Mouse (Mus musculus) liver, embryonic 11.5 days (tissue): ENCODE data around the gene Lyl1. TPM values are rescaled to one million over a fixed set of nuclear protein-coding genes. Genes with fewer than 3 reads are reported as not detected.

Experiments
- ATAC-seq: fragments of 200-750 bp; cut with Nextera tagmentation; replicated peaks from 2 replicates; pipeline ENCODE4 v1.8.0; 2017; ENCODE audit warnings: moderate number of reproducible peaks, mild to moderate bottlenecking, moderate TSS enrichment, moderate library complexity; ENCODE audit not compliant: low FRiP score
- DNase-seq: peaks from one replicate; pipeline ENCODE4 v3.0.0-alpha.2; 2017; ENCODE audit warnings: low spot score
- H3K27ac ChIP-seq: fragments of 300-500 bp; sonication (generic); 2 replicates; pipeline ENCODE4 v1.5.1; 2014; ENCODE audit warnings: mild to moderate bottlenecking, low read depth, low read length, control low read depth
- H3K27me3 ChIP-seq: fragments of 300-500 bp; sonication (generic); replicated peaks from 2 replicates; pipeline ENCODE4 v1.6.1; 2014; ENCODE audit warnings: low read length, mixed read lengths; ENCODE audit not compliant: control insufficient read depth, insufficient read depth
- H3K36me3 ChIP-seq: fragments of 300-500 bp; sonication (generic); 2 replicates; pipeline ENCODE4 v1.6.1; 2014; ENCODE audit warnings: mild to moderate bottlenecking, low read length, moderate library complexity, mixed read lengths; ENCODE audit not compliant: control insufficient read depth, insufficient read depth
- H3K4me1 ChIP-seq: fragments of 300-500 bp; sonication (generic); replicated peaks from 2 replicates; pipeline ENCODE4 v1.6.1; 2014; ENCODE audit warnings: low read length, mixed read lengths; ENCODE audit not compliant: control insufficient read depth, insufficient read depth
- H3K4me2 ChIP-seq: fragments of 300-500 bp; sonication (generic); 2 replicates; pipeline ENCODE4 v1.6.1; 2014; ENCODE audit warnings: mild to moderate bottlenecking, control low read depth, moderate library complexity
- H3K4me3 ChIP-seq: fragments of 300-500 bp; sonication (generic); 2 replicates; pipeline ENCODE4 v1.5.1; 2014; ENCODE audit warnings: low read depth, low read length, control low read depth
- H3K9ac ChIP-seq: fragments of 300-500 bp; sonication (generic); 2 replicates; pipeline ENCODE4 v1.6.1; 2014; ENCODE audit warnings: low read depth, low read length, control low read depth
- H3K9me3 ChIP-seq: fragments of 300-500 bp; sonication (generic); 2 replicates; pipeline ENCODE4 v1.6.1; 2016; ENCODE audit warnings: low read length, inconsistent platforms, mixed read lengths; ENCODE audit not compliant: control insufficient read depth
- WGBS: fragments of 180-500 bp; shearing (Covaris S2); extraction: QIAGEN DNeasy Blood & Tissue Kit; methylation state at CpG from one replicate; pipeline ENCODE4 v1.1.7; 2014; 5-methylcytosine and 5-hydroxymethylcytosine counted together
- polyA plus RNA-seq: library from polyadenylated mRNA; unstranded; fragments of >200 nt; fragmentation: Nextera tagmentation; extraction: Ambion mirVana; gene quantifications from 2 replicates; pipeline ENCODE4 v1.2.1, GENCODE M21; 2014

Lyl1 gene
- polyA plus RNA-seq, result 67.9 and 68.6 TPM in 2 replicates

GRCm38 (mm10) chr8:84700941-84701911, at the start of gene Lyl1:
Gene Lyl1 (plus strand): TSS chr8:84701457.
- ATAC-seq, result peak; percentile 87

GRCm38 (mm10) chr8:84653092-84653631, 48.1 kb upstream of the Lyl1 start:
- peaks cover 40% of the 10 kb centered on the region for H3K4me1 ChIP-seq
- no peaks in the 10 kb centered on the region for H3K9me3 ChIP-seq
- no peak overlapping the region for H3K4me2 ChIP-seq
- no peak overlapping the region for H3K4me3 ChIP-seq
- no peak for ATAC-seq
- H3K27me3 ChIP-seq, result no peaks in the 10 kb centered on the region
- DNase-seq, result no peak
- H3K9ac ChIP-seq, result no peak overlapping the region
- WGBS, result 64% methylated on average over 9 of the region's 9 CpGs
- no peak overlapping the region for H3K27ac ChIP-seq
- no peaks in the 10 kb centered on the region for H3K36me3 ChIP-seq

More at GRCm38 (mm10) chr8:84700941-84701911, at the start of gene Lyl1:
- Histone ChIP-seq H3K27me3 (peaks cover 18% of the 10 kb centered on the region), H3K4me3 (peak within 1 kb of the TSS; percentile 66), H3K9me3 (no peaks in the 10 kb centered on the region), H3K4me1 (peaks cover 53% of the 10 kb centered on the region), H3K9ac (peak within 1 kb of the TSS; percentile 94), H3K27ac (peak within 1 kb of the TSS; percentile 94), H3K4me2 (peak within 1 kb of the TSS; percentile 74), H3K36me3 (peaks cover 33% of the 10 kb centered on the region)
- 3% methylated on average over 34 of the region's 34 CpGs for WGBS
- peak; percentile 94 for DNase-seq

GRCm38 (mm10) chr8:84654597-84654996, 46.7 kb upstream of the Lyl1 start:
- Histone ChIP-seq H3K4me3 (no peak overlapping the region), H3K4me1 (peaks cover 50% of the 10 kb centered on the region), H3K4me2 (no peak overlapping the region), H3K9ac (no peak overlapping the region), H3K27ac (peak overlapping the region; percentile 86), H3K36me3 (no peaks in the 10 kb centered on the region), H3K27me3 (no peaks in the 10 kb centered on the region), H3K9me3 (no peaks in the 10 kb centered on the region)
- whole genome bisulfite sequencing, result 39% methylated on average over 4 of the region's 4 CpGs
- DNase-seq (no peak), ATAC-seq (no peak)

DNA sequence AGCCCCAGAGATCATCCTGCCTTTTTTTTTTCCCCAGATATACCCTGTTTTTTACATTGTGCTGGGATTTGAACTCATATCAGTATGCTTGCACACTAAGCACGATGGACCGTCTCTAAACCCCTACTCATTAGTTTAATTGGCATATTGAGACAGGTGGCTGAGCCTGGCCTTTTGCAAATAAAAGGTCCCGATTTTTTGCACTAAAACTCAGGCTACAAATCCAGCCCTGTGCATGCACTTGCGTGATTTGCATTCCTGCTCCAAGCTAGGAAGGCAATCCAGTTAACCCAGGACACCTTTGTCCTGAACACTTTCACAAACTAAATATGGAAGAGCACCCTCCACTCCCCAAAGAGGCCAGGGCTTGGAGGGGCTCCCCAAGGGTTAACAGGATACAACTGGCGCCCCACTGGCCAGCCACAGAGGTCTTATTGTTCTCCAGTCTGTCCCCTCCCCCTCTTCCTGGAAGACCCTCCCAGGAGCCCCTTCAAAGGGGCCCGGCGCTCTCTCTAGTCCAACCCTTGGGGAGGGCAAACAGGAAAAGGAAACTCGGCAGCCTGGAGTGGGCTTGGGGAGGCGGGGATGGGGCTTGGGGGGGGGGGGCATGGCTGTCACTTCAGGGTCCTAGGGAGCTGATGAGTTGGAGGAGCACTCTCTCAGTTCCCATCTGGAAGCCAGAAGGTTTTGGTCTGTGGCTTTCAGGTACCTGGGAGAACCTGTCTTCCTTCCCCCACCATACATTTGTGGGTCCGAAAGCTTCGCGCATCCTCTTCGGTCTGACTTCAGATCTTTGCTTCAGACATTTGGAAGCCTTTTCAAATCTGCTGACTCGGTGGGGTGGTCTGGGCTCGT, 45.7 kb upstream of the Lyl1 start:
- ATAC-seq (0 out of 2 replicates have a peak, but pooled peaks have one; percentile 7), DNase-seq (peak; percentile 55)
- peak overlapping the region; percentile 83 for H3K4me2 ChIP-seq
- 9% methylated on average over 14 of the region's 15 CpGs for WGBS
- H3K4me3 ChIP-seq, result peak overlapping the region; percentile 46
- peak overlapping the region; percentile 86 for H3K27ac ChIP-seq
- H3K4me1 ChIP-seq, result peaks cover 54% of the 10 kb centered on the region
- no peaks in the 10 kb centered on the region for H3K36me3 ChIP-seq
- no peaks in the 10 kb centered on the region for H3K9me3 ChIP-seq
- no peaks in the 10 kb centered on the region for H3K27me3 ChIP-seq
- H3K9ac ChIP-seq, result peak overlapping the region; percentile 68

- Histone ChIP-seq H3K36me3 (no peaks in the 10 kb centered on the region), H3K4me3 (peak overlapping the region; percentile 46), H3K4me1 (peaks cover 54% of the 10 kb centered on the region), H3K27me3 (no peaks in the 10 kb centered on the region), H3K4me2 (peak overlapping the region; percentile 83), H3K9me3 (no peaks in the 10 kb centered on the region), H3K9ac (peak overlapping the region; percentile 68), H3K27ac (peak overlapping the region; percentile 86)
- peak; percentile 71 for DNase-seq
- 4% methylated on average over 10 of the region's 10 CpGs for WGBS
- no peak for ATAC-seq
Observed at GRCm38 (mm10) chr8:84656191-84656525, 45.1 kb upstream of the Lyl1 start.

DNA sequence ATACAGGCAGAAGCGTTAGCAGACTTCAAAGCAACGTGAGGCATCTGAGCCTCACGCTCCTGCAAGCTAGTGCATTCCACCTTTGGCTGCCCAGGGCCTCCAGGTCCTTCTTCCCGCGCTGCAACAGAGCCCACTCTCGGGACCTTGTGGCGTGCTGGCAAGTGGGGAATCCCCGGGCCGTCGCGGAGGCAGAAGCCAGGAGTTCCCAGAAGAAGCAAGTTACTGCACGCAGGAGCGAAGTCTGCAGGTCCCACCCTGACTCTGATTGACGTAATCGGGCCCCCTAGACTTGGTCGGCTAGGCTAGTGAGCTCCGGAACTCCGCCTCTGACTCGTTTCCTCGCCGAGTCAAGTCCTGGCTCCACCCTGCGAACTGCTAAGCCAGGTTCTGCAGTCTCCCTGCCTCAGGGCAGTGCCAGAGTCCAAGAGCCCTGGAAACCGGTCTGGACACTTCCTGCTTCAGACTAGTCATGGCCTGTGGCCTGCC, 44.6 kb upstream of the Lyl1 start:
- no peaks in the 10 kb centered on the region for H3K9me3 ChIP-seq
- no peaks in the 10 kb centered on the region for H3K36me3 ChIP-seq
- H3K9ac ChIP-seq, result peak overlapping the region; percentile 68
- WGBS, result under 1% methylated on average over 23 of the region's 23 CpGs
- H3K4me2 ChIP-seq, result peak overlapping the region; percentile 83
- H3K4me1 ChIP-seq, result peaks cover 54% of the 10 kb centered on the region
- H3K4me3 ChIP-seq, result peak overlapping the region; percentile 46
- peak overlapping the region; percentile 86 for H3K27ac ChIP-seq
- peak; percentile 80 for DNase-seq
- no peaks in the 10 kb centered on the region for H3K27me3 ChIP-seq
- peak; percentile 73 for ATAC-seq

GRCm38 (mm10) chr8:84657203-84657602, 44.1 kb upstream of the Lyl1 start:
- no peaks in the 10 kb centered on the region for H3K36me3 ChIP-seq
- ATAC-seq, result no peak

GRCm38 (mm10) chr8:84657680-84658079, 43.6 kb upstream of the Lyl1 start:
- no peak overlapping the region for H3K9ac ChIP-seq
- WGBS, result 51% methylated on average over 4 of the region's 4 CpGs
- H3K9me3 ChIP-seq, result no peaks in the 10 kb centered on the region
- ATAC-seq (no peak), DNase-seq (no peak)
- H3K4me3 ChIP-seq, result no peak overlapping the region
- peak overlapping the region; percentile 83 for H3K4me2 ChIP-seq
- no peaks in the 10 kb centered on the region for H3K36me3 ChIP-seq
- H3K27me3 ChIP-seq, result no peaks in the 10 kb centered on the region
- peaks cover 54% of the 10 kb centered on the region for H3K4me1 ChIP-seq
- H3K27ac ChIP-seq, result peak overlapping the region; percentile 86

More at GRCm38 (mm10) chr8:84657203-84657602, 44.1 kb upstream of the Lyl1 start:
- H3K4me1 ChIP-seq, result peaks cover 54% of the 10 kb centered on the region
- H3K4me3 ChIP-seq, result peak overlapping the region; percentile 46; the same call in 1 of the 2 replicates
- H3K4me2 ChIP-seq, result peak overlapping the region; percentile 83
- peak overlapping the region; percentile 68 for H3K9ac ChIP-seq
- DNase-seq, result no peak
- no peaks in the 10 kb centered on the region for H3K27me3 ChIP-seq
- H3K9me3 ChIP-seq, result no peaks in the 10 kb centered on the region
- H3K27ac ChIP-seq, result peak overlapping the region; percentile 86
